Mouse (Mus musculus) left cerebral cortex, adult 9 months (tissue): ENCODE results near the gene Tmem54.

Experiments
- DNase-seq, 2 experiments: peaks; one replicate each; pipeline ENCODE4 v3.0.0; 2022; ENCODE audit warnings: low spot score in 2 of 2

Gene Tmem54

GRCm38 (mm10) chr4:129097006-129097405 is 8.3 kb upstream of the Tmem54 start:
- DNase-seq, result no peak

GRCm38 (mm10) chr4:129102133-129102829 is 3.1 kb upstream of the Tmem54 start:
- DNase-seq, result no peak

- no peak for DNase-seq
Measured at GRCm38 (mm10) chr4:129106073-129106472, 725 bp downstream of the Tmem54 start.

- no peak for DNase-seq
Measured at GRCm38 (mm10) chr4:129107348-129107899, 2.1 kb downstream of the Tmem54 start.

GRCm38 (mm10) chr4:129108624-129109023 is 3.3 kb downstream of the Tmem54 start:
- no peak for DNase-seq

GRCm38 (mm10) chr4:129110804-129111203 is 5.5 kb downstream of the Tmem54 start:
- no peak for DNase-seq

- DNase-seq, result no peak
Measured at GRCm38 (mm10) chr4:129111350-129111749, 6.0 kb downstream of the Tmem54 start.

GRCm38 (mm10) chr4:129112231-129112630 is 6.9 kb downstream of the Tmem54 start:
- DNase-seq, result no peak

- DNase-seq, result peak; percentile 87 to 88
Measured at GRCm38 (mm10) chr4:129113083-129113988, 8.0 kb downstream of the Tmem54 start.

GRCm38 (mm10) chr4:129116703-129117102 is 11.4 kb downstream of the Tmem54 start:
- DNase-seq, result no peak

- DNase-seq, result no peak
Measured at GRCm38 (mm10) chr4:129117720-129118510, 12.6 kb downstream of the Tmem54 start.

GRCm38 (mm10) chr4:129119708-129120107 is 14.4 kb downstream of the Tmem54 start:
- DNase-seq, result peak in 1 of 2 experiments; percentile 52

- no peak for DNase-seq
Measured at GRCm38 (mm10) chr4:129120520-129121445, 15.4 kb downstream of the Tmem54 start.

GRCm38 (mm10) chr4:129121569-129122086 is 16.3 kb downstream of the Tmem54 start, which contains the start of gene Hpca:
Gene Hpca (minus strand): TSS chr4:129122036.
- no peak for DNase-seq

- no peak for DNase-seq
Measured at GRCm38 (mm10) chr4:129122107-129122506, 16.8 kb downstream of the Tmem54 start.

- no peak for DNase-seq
Measured at GRCm38 (mm10) chr4:129122719-129123118, 17.4 kb downstream of the Tmem54 start.

GRCm38 (mm10) chr4:129124652-129125146 is 19.4 kb downstream of the Tmem54 start:
- DNase-seq, result peak in 1 of 2 experiments; percentile 58

GRCm38 (mm10) chr4:129125736-129126451 is 20.5 kb downstream of the Tmem54 start:
- DNase-seq, result no peak

- peak in 1 of 2 experiments; percentile 67 for DNase-seq
Measured at GRCm38 (mm10) chr4:129128582-129129338, 23.4 kb downstream of the Tmem54 start.
